Mouse (Mus musculus): ENCODE data around the gene Il16.

DNA sequence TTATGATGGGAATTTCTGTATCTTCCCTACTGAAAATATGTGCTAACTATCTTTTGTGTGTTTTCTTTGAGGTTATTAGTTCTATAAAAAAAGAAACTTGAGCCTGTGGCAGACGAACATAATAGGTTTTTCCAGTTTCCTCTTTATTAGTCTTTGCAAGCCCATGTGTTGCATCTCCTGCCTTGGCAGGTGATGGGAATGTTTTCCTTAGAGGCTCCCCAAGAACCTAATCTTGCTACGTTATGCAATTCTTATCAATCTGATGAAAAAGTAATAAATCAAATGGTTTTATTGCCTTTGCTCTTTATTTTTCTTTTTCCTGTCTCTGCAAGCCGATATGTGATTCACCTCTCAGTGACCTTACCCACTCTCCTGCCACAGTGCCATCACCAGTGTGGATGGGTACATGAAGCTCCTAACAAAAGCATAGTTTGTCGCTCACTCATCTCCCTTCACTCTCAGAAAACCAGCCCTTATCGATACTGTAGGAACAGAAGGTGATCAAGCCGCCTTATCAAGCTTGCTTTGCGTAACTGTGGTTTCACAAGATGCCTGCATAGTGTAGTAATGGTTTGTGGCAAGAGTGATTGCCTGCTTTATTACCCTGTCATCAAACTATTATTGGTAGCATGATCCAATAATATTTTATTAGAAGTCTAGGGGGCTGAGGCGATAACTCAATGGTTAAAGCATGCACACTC lies 118.8 kb downstream of the Il16 start:
- TF ChIP-seq GATA1 (IDR thresholded peaks at IDR 0.05; ENCODE audit: low read length) (no peak), TAL1 (IDR thresholded peaks at IDR 0.05; ENCODE audit: low read length) (no peak)
